11 mouse cellular contexts compared by ENCODE assay signal in genomic region chr4:46073736-46074135, GRCm38 (mm10). TPM values are rescaled to one million over a fixed set of nuclear protein-coding genes. Genes with fewer than 3 reads are reported as not detected.
DNase-seq lines count a peak whose midpoint lies in the region; ATAC-seq and TF ChIP-seq lines count a peak whose summit lies in the region.
"Had no signal": no experiment of that assay in that cellular context is flagged by ENCODE, and none has a peak within 500 bp of the region (broad histone marks: within the 10 kb centered on the region; RNA-seq: fewer than 3 reads in every experiment).

No protein-coding gene starts in this region.

- H3K9me3 ChIP-seq in embryonic facial prominence, embryonic 15.5 days (replicated peaks) = no peaks in the 10 kb centered on the region
- H3K9me3 ChIP-seq in lung, postnatal 0 days (ENCODE audit: low read length) = no peaks in the 10 kb centered on the region
- no peaks in the 10 kb centered on the region for H3K9me3 ChIP-seq in midbrain, postnatal 0 days (ENCODE audit: low read length)
- H3K9me3 ChIP-seq: forebrain, embryonic 10.5 days; liver, embryonic 15.5 days had no signal

- H3K4me2 ChIP-seq in embryonic facial prominence, embryonic 15.5 days (replicated peaks) = no peak overlapping the region
- no peak overlapping the region for H3K4me2 ChIP-seq in lung, postnatal 0 days (replicated peaks; ENCODE audit: low read depth, low read length)
- H3K4me2 ChIP-seq in midbrain, postnatal 0 days (ENCODE audit: low read depth, low read length, poor library complexity, severe bottlenecking) = no peak overlapping the region
- H3K4me2 ChIP-seq: liver, embryonic 15.5 days had no signal

- no peaks in the 10 kb centered on the region for H3K36me3 ChIP-seq in embryonic facial prominence, embryonic 15.5 days
- no peaks in the 10 kb centered on the region for H3K36me3 ChIP-seq in lung, postnatal 0 days (ENCODE audit: insufficient read depth, low read length)
- H3K36me3 ChIP-seq in midbrain, postnatal 0 days (ENCODE audit: insufficient read depth, low read length) = no peaks in the 10 kb centered on the region
- H3K36me3 ChIP-seq: forebrain, embryonic 10.5 days had no signal

- no peak overlapping the region for H3K4me3 ChIP-seq in embryonic facial prominence, embryonic 15.5 days (replicated peaks)
- no peak overlapping the region for H3K4me3 ChIP-seq in lung, postnatal 0 days (ENCODE audit: low read depth, low read length)
- H3K4me3 ChIP-seq in midbrain, postnatal 0 days (ENCODE audit: low read depth, low read length) = no peak overlapping the region
- H3K4me3 ChIP-seq: forebrain, embryonic 10.5 days; liver, embryonic 15.5 days had no signal

- no peak overlapping the region for H3K27ac ChIP-seq in embryonic facial prominence, embryonic 15.5 days (replicated peaks)
- no peak overlapping the region for H3K27ac ChIP-seq in lung, postnatal 0 days (ENCODE audit: low read length)
- H3K27ac ChIP-seq in midbrain, postnatal 0 days (ENCODE audit: low read depth, low read length) = no peak overlapping the region
- H3K27ac ChIP-seq: forebrain, embryonic 10.5 days; liver, embryonic 15.5 days had no signal

- no peaks in the 10 kb centered on the region for H3K27me3 ChIP-seq in embryonic facial prominence, embryonic 15.5 days
- H3K27me3 ChIP-seq in lung, postnatal 0 days (replicated peaks; ENCODE audit: insufficient read depth, low read length) = no peaks in the 10 kb centered on the region
- H3K27me3 ChIP-seq in midbrain, postnatal 0 days (ENCODE audit: insufficient read depth, low read length) = no peaks in the 10 kb centered on the region
- H3K27me3 ChIP-seq: liver, embryonic 15.5 days had no signal

- peaks cover 4% of the 10 kb centered on the region for H3K4me1 ChIP-seq in embryonic facial prominence, embryonic 15.5 days
- no peaks in the 10 kb centered on the region for H3K4me1 ChIP-seq in lung, postnatal 0 days (ENCODE audit: insufficient read depth, low read depth, low read length)
- no peaks in the 10 kb centered on the region for H3K4me1 ChIP-seq in midbrain, postnatal 0 days (ENCODE audit: insufficient read depth, low read length)
- H3K4me1 ChIP-seq: liver, embryonic 15.5 days had no signal

- WGBS in embryonic facial prominence, embryonic 15.5 days = 37% methylated on average over 4 of the region's 4 CpGs
- WGBS in lung, postnatal 0 days = 22% methylated on average over 4 of the region's 4 CpGs
- 61% methylated on average over 4 of the region's 4 CpGs for WGBS in midbrain, postnatal 0 days

- no peak for DNase-seq in frontal cortex, postnatal 14 days (ENCODE audit: low spot score in 2 of 2)
- DNase-seq in NIH3T3 (ENCODE audit: low read depth) = peak; percentile 83
- DNase-seq in lung, postnatal 0 days (ENCODE audit: low spot score) = no peak
- DNase-seq in midbrain, postnatal 0 days (ENCODE audit: low spot score) = no peak
- DNase-seq: thymus, postnatal 25 days had no signal

- TF ChIP-seq CTCF in lung, postnatal 0 days (IDR thresholded peaks at IDR 0.05) = no peak
- TF ChIP-seq CTCF in midbrain, postnatal 0 days (IDR thresholded peaks at IDR 0.05) = no peak

- peak; percentile 64 for ATAC-seq in frontal cortex, adult (ENCODE audit: low TSS enrichment)
- peak; percentile 60; the same call in 1 of the 2 replicates for ATAC-seq in embryonic facial prominence, embryonic 15.5 days (ENCODE audit: insufficient number of reproducible peaks, low FRiP score, low TSS enrichment, low read depth)
- peak; percentile 28; the same call in 1 of the 2 replicates for ATAC-seq in lung, postnatal 0 days
- no peak for ATAC-seq in erythroblast, adult 5-6 weeks (replicated peaks; ENCODE audit: low FRiP score, poor library complexity, severe bottlenecking)
- no peak for ATAC-seq in activated CD4-positive, CD25-positive, alpha-beta regulatory T cell, adult 4 months
- no peak for ATAC-seq in midbrain, postnatal 0 days (ENCODE audit: low FRiP score)

- TF ChIP-seq EP300 in lung, postnatal 0 days (IDR thresholded peaks at IDR 0.05) = no peak

- H3K9ac ChIP-seq in embryonic facial prominence, embryonic 15.5 days = no peak overlapping the region
- H3K9ac ChIP-seq in lung, postnatal 0 days (replicated peaks; ENCODE audit: low read depth) = no peak overlapping the region
- H3K9ac ChIP-seq in midbrain, postnatal 0 days (replicated peaks; ENCODE audit: low read length, poor library complexity, severe bottlenecking) = no peak overlapping the region
- H3K9ac ChIP-seq: liver, embryonic 15.5 days had no signal

RNA-seq across cellular contexts. Expression of gene Tmod1, which starts 35.0 kb away (rescaled TPM):
- polyA plus RNA-seq in embryonic facial prominence, embryonic 15.5 days (2015; fragmentation: Nextera tagmentation; extraction: Ambion mirVana) = 13.4 and 14.0 TPM in 2 replicates
- 14.3 and 15.0 TPM in 2 replicates for polyA plus RNA-seq in lung, postnatal 0 days (2015; fragmentation: Nextera tagmentation; extraction: Ambion mirVana)
- total RNA-seq in erythroblast, adult 5-6 weeks (2015; ENCODE audit: low replicate concordance) = 129 and 139 TPM in 2 replicates
- 146 and 185 TPM in 2 replicates for total RNA-seq in erythroblast, adult 5-6 weeks (2017; ENCODE audit: low replicate concordance)
- polyA plus RNA-seq in activated CD4-positive, CD25-positive, alpha-beta regulatory T cell, adult 4 months (2017; shearing (Covaris generic)) = 1 to 10 TPM; 1.6 to 4.0 TPM
- total RNA-seq in midbrain, postnatal 0 days (2014; rRNA removed) = 0.42 and 0.55 TPM in 2 replicates
- polyA plus RNA-seq in midbrain, postnatal 0 days (2015; fragmentation: Nextera tagmentation; extraction: Ambion mirVana) = 0.75 and 1.0 TPM in 2 replicates

Comparison
In these comparisons a context has a peak if more than half of its experiments do, and no peak if none do; other contexts are left out.
1. ATAC-seq: peak in frontal cortex, adult (single experiment), embryonic facial prominence, embryonic 15.5 days (single experiment) and lung, postnatal 0 days (single experiment); none in erythroblast, adult 5-6 weeks (single experiment), activated CD4-positive, CD25-positive, alpha-beta regulatory T cell, adult 4 months (single experiment) and midbrain, postnatal 0 days (single experiment).